Mouse (Mus musculus) heart, adult 2 months (tissue): Measurements from ENCODE around the gene Crybg1. TPM values are rescaled to one million over a fixed set of nuclear protein-coding genes. Genes with fewer than 3 reads are reported as not detected.

ENCODE experiments used
- DNase-seq, 2 experiments: peaks; one replicate each; pipeline ENCODE4 v3.0.0; 2021
- H3K27ac ChIP-seq: fragments of 200-600 bp; 2 replicates; pipeline ENCODE4 v1.8.1; 2022
- H3K27me3 ChIP-seq: fragments of 200-500 bp; 2 replicates; pipeline ENCODE4 v1.6.1; 2012; ENCODE audit warnings: mild to moderate bottlenecking, low read length, inconsistent platforms, mixed read lengths; ENCODE audit not compliant: control insufficient read depth, insufficient read depth
- H3K36me3 ChIP-seq: fragments of 200-500 bp; 2 replicates; pipeline ENCODE4 v1.6.1; 2012; ENCODE audit warnings: low read length, inconsistent platforms; ENCODE audit not compliant: control insufficient read depth, insufficient read depth
- H3K4me1 ChIP-seq: fragments of 200-500 bp; 2 replicates; pipeline ENCODE4 v1.6.1; 2011; ENCODE audit warnings: low read length; ENCODE audit not compliant: control insufficient read depth, insufficient read depth
- H3K4me3 ChIP-seq: fragments of 200-600 bp; 2 replicates; pipeline ENCODE4 v1.8.1; 2022
- H3K79me2 ChIP-seq: fragments of 200-500 bp; replicated peaks from 2 replicates; pipeline ENCODE4 v1.6.1; 2012; ENCODE audit warnings: mild to moderate bottlenecking, inconsistent platforms, low read length, moderate library complexity, mixed read lengths; ENCODE audit not compliant: control insufficient read depth, insufficient read depth
- H3K9ac ChIP-seq: fragments of 200-500 bp; 2 replicates; pipeline ENCODE4 v1.6.1; 2012; ENCODE audit warnings: low read depth, mild to moderate bottlenecking, control low read depth, inconsistent platforms, low read length, mixed read lengths
- CTCF ChIP-seq: fragments of 200-600 bp; IDR thresholded peaks from 2 replicates; pipeline ENCODE4 v1.8.1; 2022; ENCODE audit warnings: antibody characterized with exemption, mild to moderate bottlenecking, moderate library complexity
- EP300 ChIP-seq: fragments of 200-500 bp; IDR thresholded peaks from 2 replicates; pipeline ENCODE4 v1.6.1; 2011; ENCODE audit warnings: low read depth, low read length, control low read depth; ENCODE audit not compliant: insufficient read depth
- POLR2A ChIP-seq: fragments of 200-500 bp; IDR thresholded peaks from 2 replicates; pipeline ENCODE4 v1.6.1; 2011; ENCODE audit warnings: mild to moderate bottlenecking, low read depth, low read length, control low read depth; ENCODE audit not compliant: insufficient read depth
- WGBS: fragments of 180-500 bp; shearing (Covaris S2); methylation state at CpG from one replicate; pipeline ENCODE4 v1.1.7; 2018; 5-methylcytosine and 5-hydroxymethylcytosine counted together
- intact Hi-C: fragments of 180-260 bp; cut with DNase I; formaldehyde crosslinking; loops from one replicate; pipeline ENCODE4 v1.15.1; 2025
- polyA plus RNA-seq: library from polyadenylated mRNA; depleted of rRNA; stranded (reverse); fragments of >200 nt; gene quantifications from 2 replicates; pipeline ENCODE4 v1.2.3, GENCODE M21; 2012
- total RNA-seq, 2 experiments: library from RNA; stranded (reverse); gene quantifications; 2 replicates each; pipeline ENCODE4 v1.2.3; 2021

Crybg1 gene
- total and polyA plus RNA-seq, 3 experiments: 1.1 to 2.9 (median 2.8) TPM

GRCm38 (mm10) chr10:43923096-43923495 lies 225.6 kb downstream of the Crybg1 start:
- Histone ChIP-seq H3K27ac (no peak overlapping the region), H3K9ac (no peak overlapping the region), H3K79me2 (no peaks in the 10 kb centered on the region), H3K4me3 (no peak overlapping the region), H3K36me3 (no peaks in the 10 kb centered on the region), H3K27me3 (no peaks in the 10 kb centered on the region), H3K4me1 (no peaks in the 10 kb centered on the region)
- intact Hi-C loops: no loop called here
- WGBS: 94% methylated on average over 3 of the region's 3 CpGs
- TF ChIP-seq POLR2A (no peak), EP300 (no peak), CTCF (no peak)
- DNase-seq: no peak

- no peaks in the 10 kb centered on the region for H3K79me2 ChIP-seq
- DNase-seq: peak; percentile 68 to 78
- no peaks in the 10 kb centered on the region for H3K4me1 ChIP-seq
- H3K36me3 ChIP-seq: no peaks in the 10 kb centered on the region
- H3K27me3 ChIP-seq: no peaks in the 10 kb centered on the region
- no peak overlapping the region for H3K27ac ChIP-seq
- H3K4me3 ChIP-seq: no peak overlapping the region
- no peak overlapping the region for H3K9ac ChIP-seq
- 39% methylated on average over 17 of the region's 17 CpGs for WGBS
- no peak for TF ChIP-seq POLR2A
- TF ChIP-seq EP300: 0 out of 2 replicates have a peak, but pooled peaks have one; percentile 48
- TF ChIP-seq CTCF: peak; percentile 99
- intact Hi-C loops: loop anchor here (1.0 kb wide), 1 partner anchor 344 kb away; no protein-coding TSS in a partner anchor
These were observed 229.7 kb downstream of the Crybg1 start for GRCm38 (mm10) chr10:43918696-43919608.

- no peak overlapping the region for H3K27ac ChIP-seq
- H3K9ac ChIP-seq: no peak overlapping the region
- no peaks in the 10 kb centered on the region for H3K79me2 ChIP-seq
- 66% methylated on average over 2 of the region's 2 CpGs for WGBS
- no peak overlapping the region for H3K4me3 ChIP-seq
- no peaks in the 10 kb centered on the region for H3K27me3 ChIP-seq
- intact Hi-C loops: no loop called here
- H3K4me1 ChIP-seq: no peaks in the 10 kb centered on the region
- DNase-seq: no peak
- no peaks in the 10 kb centered on the region; the same call in 1 of the 2 replicates for H3K36me3 ChIP-seq
- TF ChIP-seq CTCF (no peak), POLR2A (no peak), EP300 (no peak)
These were observed 231.9 kb downstream of the Crybg1 start for GRCm38 (mm10) chr10:43916737-43917136.

- 87% methylated on average over 12 of the region's 12 CpGs for WGBS
These were observed 232.5 kb downstream of the Crybg1 start for GRCm38 (mm10) chr10:43916181-43916580.

GRCm38 (mm10) chr10:43912236-43912635 lies 236.4 kb downstream of the Crybg1 start:
- WGBS: 82% methylated on average over 3 of the region's 3 CpGs
- intact Hi-C loops: no loop called here
- DNase-seq: no peak
- Histone ChIP-seq H3K9ac (no peak overlapping the region), H3K79me2 (no peaks in the 10 kb centered on the region), H3K27ac (no peak overlapping the region), H3K36me3 (no peaks in the 10 kb centered on the region; the same call in 1 of the 2 replicates), H3K27me3 (no peaks in the 10 kb centered on the region), H3K4me3 (no peak overlapping the region), H3K4me1 (no peaks in the 10 kb centered on the region)
- TF ChIP-seq CTCF (no peak), EP300 (no peak), POLR2A (no peak)

More at GRCm38 (mm10) chr10:43916181-43916580, 232.5 kb downstream of the Crybg1 start:
- no peak overlapping the region for H3K4me3 ChIP-seq
- DNase-seq: no peak
- no peaks in the 10 kb centered on the region for H3K79me2 ChIP-seq
- H3K27ac ChIP-seq: no peak overlapping the region
- no peaks in the 10 kb centered on the region for H3K4me1 ChIP-seq
- TF ChIP-seq CTCF (no peak), POLR2A (no peak), EP300 (no peak)
- H3K27me3 ChIP-seq: no peaks in the 10 kb centered on the region
- intact Hi-C loops: no loop called here
- H3K9ac ChIP-seq: no peak overlapping the region
- no peaks in the 10 kb centered on the region; the same call in 1 of the 2 replicates for H3K36me3 ChIP-seq

- WGBS: 88% methylated on average over 8 of the region's 8 CpGs
- no peak overlapping the region for H3K27ac ChIP-seq
- H3K4me3 ChIP-seq: no peak overlapping the region
- no peaks in the 10 kb centered on the region for H3K4me1 ChIP-seq
- no peaks in the 10 kb centered on the region for H3K79me2 ChIP-seq
- no peaks in the 10 kb centered on the region; the same call in 1 of the 2 replicates for H3K36me3 ChIP-seq
- no peaks in the 10 kb centered on the region for H3K27me3 ChIP-seq
- no peak for DNase-seq
- H3K9ac ChIP-seq: no peak overlapping the region
- no peak for TF ChIP-seq CTCF
- TF ChIP-seq EP300: no peak
- TF ChIP-seq POLR2A: no peak
- intact Hi-C loops: no loop called here
These were observed 237.8 kb downstream of the Crybg1 start for GRCm38 (mm10) chr10:43910873-43911142.
